Mouse (Mus musculus) kidney, postnatal 0 days (tissue): ENCODE measurements at regions not wholly inside any gene's neighbourhood (a gene's known extent, or its start where the extent isn't known, plus 50 kb on each side); places are given as distances from the start of the nearest gene placed in this dataset.
A peak's percentile ranks its signal among the peaks of the same experiment; 100 is the strongest.

Source experiments
- ATAC-seq: fragments of 200-750 bp; cut with Nextera tagmentation; replicated peaks from 2 replicates; pipeline ENCODE4 v1.8.0; 2017; ENCODE audit warnings: low read depth, moderate number of reproducible peaks, moderate TSS enrichment, moderate library complexity; ENCODE audit not compliant: low FRiP score
- DNase-seq: peaks from one replicate; pipeline ENCODE4 v3.0.0-alpha.2; 2016; ENCODE audit warnings: low spot score
- H3K27ac ChIP-seq: fragments of 300-500 bp; sonication (generic); 2 replicates; pipeline ENCODE4 v1.5.1; 2014; ENCODE audit warnings: mild to moderate bottlenecking
- H3K27me3 ChIP-seq: fragments of 300-500 bp; sonication (generic); 2 replicates; pipeline ENCODE4 v1.6.1; 2014; ENCODE audit warnings: low read length, mixed read lengths; ENCODE audit not compliant: insufficient read depth
- H3K36me3 ChIP-seq: fragments of 300-500 bp; sonication (generic); 2 replicates; pipeline ENCODE4 v1.6.1; 2014; ENCODE audit warnings: low read length, mixed read lengths; ENCODE audit not compliant: insufficient read depth
- H3K4me1 ChIP-seq: fragments of 300-500 bp; sonication (generic); replicated peaks from 2 replicates; pipeline ENCODE4 v1.6.1; 2014; ENCODE audit warnings: antibody characterized with exemption, low read length, mixed read lengths; ENCODE audit not compliant: insufficient read depth
- H3K4me2 ChIP-seq: fragments of 300-500 bp; sonication (generic); 2 replicates; pipeline ENCODE4 v1.6.1; 2014; ENCODE audit warnings: mild to moderate bottlenecking, low read length, moderate library complexity, mixed read lengths
- H3K4me3 ChIP-seq: fragments of 300-500 bp; sonication (generic); replicated peaks from 2 replicates; pipeline ENCODE4 v1.5.1; 2014; ENCODE audit warnings: low read depth, low read length
- H3K9ac ChIP-seq: fragments of 300-500 bp; sonication (generic); 2 replicates; pipeline ENCODE4 v1.6.1; 2014; ENCODE audit warnings: low read depth, low read length
- H3K9me3 ChIP-seq: fragments of 300-500 bp; sonication (generic); replicated peaks from 2 replicates; pipeline ENCODE4 v1.6.1; 2016; ENCODE audit warnings: low read length, inconsistent platforms, mixed read lengths
- CTCF ChIP-seq: IDR thresholded peaks from 2 replicates; pipeline ENCODE4 v1.5.1; 2016; ENCODE audit warnings: antibody characterized with exemption, low read depth, mild to moderate bottlenecking, moderate library complexity
- WGBS: fragments of 180-500 bp; shearing (Covaris S2); extraction: QIAGEN DNeasy Blood & Tissue Kit; methylation state at CpG from one replicate; pipeline ENCODE4 v1.1.7; 2014; 5-methylcytosine and 5-hydroxymethylcytosine counted together

DNA sequence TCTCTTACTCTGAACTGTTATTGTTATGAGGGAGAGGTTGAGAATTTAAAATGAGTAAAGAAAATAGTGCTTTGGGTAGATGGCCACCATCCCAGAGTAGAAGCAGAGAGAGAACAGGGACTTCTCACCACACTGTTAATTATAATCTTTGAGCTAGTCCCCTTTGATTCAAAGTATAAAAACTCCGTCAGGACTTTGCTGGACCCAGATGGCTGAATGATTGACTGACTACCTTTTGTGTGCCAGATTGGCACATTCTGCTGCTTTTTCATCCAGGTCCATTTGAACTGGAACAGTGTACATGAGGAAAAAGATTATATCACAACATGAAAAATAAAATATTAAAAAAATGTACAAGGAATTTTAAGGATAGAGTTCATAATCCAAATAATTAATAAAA lies 449.8 kb downstream of the Slitrk1 start:
- WGBS = 63% methylated on average over 1 of the region's 1 CpGs
- no peak overlapping the region for H3K4me3 ChIP-seq
- no peak overlapping the region for H3K4me2 ChIP-seq
- H3K27ac ChIP-seq = no peak overlapping the region
- no peaks in the 10 kb centered on the region for H3K9me3 ChIP-seq
- DNase-seq = no peak
- no peak overlapping the region for H3K9ac ChIP-seq
- ATAC-seq = no peak
- TF ChIP-seq CTCF = no peak
- H3K27me3 ChIP-seq = no peaks in the 10 kb centered on the region
- no peaks in the 10 kb centered on the region for H3K36me3 ChIP-seq
- no peaks in the 10 kb centered on the region for H3K4me1 ChIP-seq

DNA sequence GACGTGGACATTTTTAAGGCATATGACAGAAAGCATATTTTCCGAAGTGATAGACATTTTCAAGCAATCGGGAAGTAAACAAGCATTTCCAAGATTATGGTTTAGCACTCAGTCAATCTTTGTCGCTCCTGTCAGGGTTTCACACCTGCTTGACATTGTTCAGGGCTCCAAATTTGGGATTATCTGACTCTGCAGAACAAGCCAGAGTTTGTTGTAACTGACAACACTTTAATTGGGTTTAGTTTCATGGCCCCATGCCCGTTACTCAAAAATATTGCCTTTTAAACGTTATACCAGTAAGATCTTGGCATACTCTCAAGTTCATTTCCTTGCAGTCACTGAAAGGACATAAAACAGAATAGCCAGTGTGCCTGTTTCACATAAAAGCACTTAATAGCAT lies 454.6 kb downstream of the Slitrk1 start:
- 51% methylated on average over 6 of the region's 6 CpGs for WGBS
- Histone ChIP-seq H3K4me3 (no peak overlapping the region), H3K36me3 (no peaks in the 10 kb centered on the region), H3K9ac (no peak overlapping the region), H3K27ac (no peak overlapping the region), H3K4me2 (no peak overlapping the region), H3K27me3 (no peaks in the 10 kb centered on the region), H3K9me3 (no peaks in the 10 kb centered on the region), H3K4me1 (no peaks in the 10 kb centered on the region)
- no peak for ATAC-seq
- no peak for TF ChIP-seq CTCF
- DNase-seq = peak; percentile 4

DNA sequence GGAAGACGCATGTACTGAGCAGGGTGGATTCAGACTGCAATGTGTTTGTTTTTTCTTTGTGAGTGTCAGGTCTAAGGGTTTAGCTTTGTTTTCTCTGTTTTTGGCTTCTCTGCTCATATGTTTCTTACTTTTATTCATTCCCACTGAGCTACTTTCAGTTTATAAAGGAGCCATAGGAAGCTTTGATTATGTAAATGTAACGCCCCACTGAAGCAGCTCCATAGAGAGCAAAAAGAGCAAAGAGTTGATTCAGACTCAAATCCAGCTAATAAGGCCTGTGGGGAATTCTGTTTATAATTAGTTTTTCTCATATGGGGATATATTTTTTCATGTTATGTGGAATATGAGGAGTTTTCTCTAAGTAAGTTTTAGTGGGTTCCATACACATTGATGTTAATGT lies 476.9 kb downstream of the Slitrk1 start:
- Histone ChIP-seq H3K4me2 (no peak overlapping the region), H3K27ac (no peak overlapping the region), H3K4me1 (no peaks in the 10 kb centered on the region), H3K9me3 (no peaks in the 10 kb centered on the region), H3K9ac (no peak overlapping the region), H3K4me3 (no peak overlapping the region), H3K36me3 (no peaks in the 10 kb centered on the region), H3K27me3 (no peaks in the 10 kb centered on the region)
- TF ChIP-seq CTCF = no peak
- WGBS = 64% methylated on average over 2 of the region's 2 CpGs
- ATAC-seq (no peak), DNase-seq (no peak)

DNA sequence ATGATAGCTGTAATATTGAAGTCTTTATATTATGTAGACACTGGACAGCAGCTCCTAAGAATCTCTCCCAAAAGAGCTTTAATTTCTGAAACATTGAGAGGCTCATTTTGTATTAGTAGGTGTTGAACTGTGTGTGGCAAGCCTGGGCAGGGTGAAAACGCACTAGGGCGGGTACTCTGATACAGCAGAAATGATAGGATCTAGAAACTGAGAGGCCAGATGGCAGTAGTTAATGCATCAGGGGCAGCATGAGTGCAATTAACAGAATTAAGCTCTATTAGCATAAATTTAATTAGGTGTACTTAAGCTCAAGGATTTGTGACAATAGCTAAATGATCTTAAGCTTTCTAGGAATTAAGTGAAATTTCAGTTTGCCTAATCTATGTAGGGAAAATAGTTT lies 508.8 kb downstream of the Slitrk1 start:
- WGBS = 76% methylated on average over 2 of the region's 2 CpGs
- ATAC-seq (no peak), DNase-seq (no peak)
- Histone ChIP-seq H3K27ac (no peak overlapping the region), H3K36me3 (no peaks in the 10 kb centered on the region), H3K9ac (no peak overlapping the region), H3K27me3 (no peaks in the 10 kb centered on the region), H3K4me3 (no peak overlapping the region), H3K4me2 (no peak overlapping the region), H3K9me3 (no peaks in the 10 kb centered on the region), H3K4me1 (no peaks in the 10 kb centered on the region)
- no peak for TF ChIP-seq CTCF

DNA sequence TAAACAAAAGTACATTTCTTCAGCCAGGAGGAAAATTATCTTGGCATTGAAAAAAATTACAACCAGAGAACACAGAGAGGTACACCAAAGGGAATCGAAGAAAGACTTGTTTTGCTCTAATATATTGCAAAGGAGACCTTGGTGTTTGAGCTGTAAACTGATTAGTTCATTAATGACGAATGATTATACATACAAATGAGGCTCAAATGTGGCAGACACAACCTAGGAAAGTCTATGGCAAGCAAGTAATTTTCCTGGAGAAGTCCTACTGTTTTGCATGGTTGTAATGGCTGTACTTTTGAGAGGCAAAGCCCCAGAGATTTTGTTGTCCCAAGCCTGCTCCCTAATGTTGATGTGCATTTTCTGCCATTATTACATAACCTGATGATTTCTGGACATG lies 510.5 kb downstream of the Slitrk1 start:
- Histone ChIP-seq H3K4me2 (no peak overlapping the region), H3K4me1 (no peaks in the 10 kb centered on the region), H3K9me3 (no peaks in the 10 kb centered on the region), H3K36me3 (no peaks in the 10 kb centered on the region), H3K4me3 (no peak overlapping the region), H3K9ac (no peak overlapping the region), H3K27ac (no peak overlapping the region), H3K27me3 (no peaks in the 10 kb centered on the region)
- DNase-seq (no peak), ATAC-seq (no peak)
- TF ChIP-seq CTCF = no peak
- 73% methylated on average over 2 of the region's 2 CpGs for WGBS
